Mouse (Mus musculus) gastrocnemius, adult 18-20 months (tissue): Measurements from ENCODE around the gene Hist3h2ba. TPM values are rescaled to one million over a fixed set of nuclear protein-coding genes. Genes with fewer than 3 reads are reported as not detected.
"Not testable (repeated sequence)": the region's sequence is repeated elsewhere in the genome, so short reads cannot be mapped to it uniquely, and the experiment has no call there.

Experiments
- DNase-seq: peaks from one replicate; pipeline ENCODE4 v3.0.0; 2021; ENCODE audit warnings: low spot score
- total RNA-seq, 2 experiments: library from RNA; stranded (reverse); gene quantifications; 2 replicates each; pipeline ENCODE4 v1.2.3; 2021

The Hist3h2ba gene
- total RNA-seq, 2 experiments from 2014 or later, result 0.62 to 0.97 TPM

GRCm38 (mm10) chr11:58938322-58939087 lies 10.2 kb upstream of the Hist3h2ba start, which contains the start of gene Rnf187:
Gene Rnf187 (minus strand): TSS chr11:58938916.
- peak; percentile 90 for DNase-seq

DNA sequence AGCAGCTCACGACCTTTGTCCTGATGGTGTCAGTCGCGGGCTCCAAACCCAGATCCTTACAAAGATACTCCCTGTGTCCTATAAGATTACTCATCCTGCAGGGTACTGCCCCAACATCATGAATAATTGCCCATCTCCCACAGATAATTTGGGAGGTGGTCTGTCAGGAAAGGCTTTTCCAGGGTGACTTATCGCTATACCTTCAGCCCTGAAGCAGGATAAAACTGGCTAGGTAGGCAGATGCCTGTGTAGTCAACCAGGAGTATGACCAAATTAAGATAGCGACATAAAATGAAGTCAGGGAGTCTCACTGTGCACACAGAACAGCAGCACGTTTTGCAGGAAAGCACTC lies 9.7 kb upstream of the Hist3h2ba start:
- no peak for DNase-seq

GRCm38 (mm10) chr11:58944136-58944535 lies 4.6 kb upstream of the Hist3h2ba start:
- DNase-seq, result no peak

DNA sequence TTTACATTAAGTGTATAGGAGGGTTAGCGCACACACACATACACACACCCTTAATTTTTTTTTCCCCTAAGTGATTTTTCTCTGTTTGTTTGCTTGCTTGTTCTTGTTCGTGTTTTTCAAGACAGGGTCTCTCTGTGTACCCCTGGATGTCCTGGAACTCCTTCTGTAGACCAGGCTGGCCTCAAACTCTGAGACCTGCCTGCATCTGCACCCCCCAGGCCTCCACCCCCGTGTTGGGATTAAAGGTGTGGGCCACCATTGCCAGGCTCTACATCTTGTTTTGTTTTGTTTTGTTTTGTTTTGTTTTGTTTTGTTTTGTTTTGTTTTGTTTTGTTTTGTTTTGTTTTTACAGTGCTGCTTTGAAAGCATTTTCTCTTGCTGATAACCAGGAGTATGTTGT lies 1.4 kb upstream of the Hist3h2ba start:
- no peak for DNase-seq

- no peak for DNase-seq
Observed at GRCm38 (mm10) chr11:58947798-58948528, 757 bp upstream of the Hist3h2ba start.

DNA sequence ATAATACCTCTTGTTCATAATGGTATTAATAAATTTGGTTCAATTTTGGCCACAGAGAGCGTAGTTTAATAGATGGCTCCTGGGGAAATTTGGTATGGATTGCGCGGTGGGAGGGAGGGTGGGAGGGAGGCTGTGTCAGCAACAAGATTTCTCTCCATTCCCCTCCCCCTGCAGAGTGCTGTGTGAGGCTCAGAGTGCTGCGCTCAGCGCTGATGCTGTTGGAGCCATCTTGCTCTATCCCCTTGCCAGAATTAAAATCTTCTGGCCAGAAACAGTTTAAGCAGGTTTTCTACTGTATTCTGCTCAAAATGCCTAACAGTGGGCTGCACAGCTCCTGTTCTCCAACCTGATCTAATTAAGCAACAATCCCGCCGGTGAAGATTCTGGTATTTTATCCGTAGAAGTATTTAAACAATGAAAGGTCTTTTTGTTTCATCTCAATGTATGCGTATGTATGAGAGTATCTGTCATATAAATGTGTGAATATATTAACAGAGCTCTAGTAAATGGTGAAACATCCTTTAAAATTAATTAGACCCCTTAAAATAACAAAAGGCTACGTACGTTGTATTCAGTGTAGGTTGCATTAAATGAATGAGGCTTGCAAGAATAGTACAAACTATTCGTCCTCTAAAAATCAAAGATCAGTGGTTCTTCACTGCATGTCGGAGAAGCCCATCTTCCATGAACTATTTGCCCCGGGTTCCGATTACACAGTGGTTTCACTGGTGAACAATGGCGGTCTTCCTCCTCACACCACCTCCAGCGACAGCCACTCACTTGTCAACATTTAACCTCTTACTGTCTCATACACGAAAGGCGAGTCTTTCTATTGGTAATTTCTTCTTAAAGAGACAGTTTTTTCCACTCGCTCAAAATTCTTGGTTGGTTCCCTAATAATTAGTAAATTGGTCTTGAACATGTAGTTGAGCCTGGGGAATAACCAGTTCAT lies 1.0 kb downstream of the Hist3h2ba start:
- DNase-seq, result no peak

- DNase-seq, result no peak
Observed at GRCm38 (mm10) chr11:58951210-58951609, 2.5 kb downstream of the Hist3h2ba start.

DNA sequence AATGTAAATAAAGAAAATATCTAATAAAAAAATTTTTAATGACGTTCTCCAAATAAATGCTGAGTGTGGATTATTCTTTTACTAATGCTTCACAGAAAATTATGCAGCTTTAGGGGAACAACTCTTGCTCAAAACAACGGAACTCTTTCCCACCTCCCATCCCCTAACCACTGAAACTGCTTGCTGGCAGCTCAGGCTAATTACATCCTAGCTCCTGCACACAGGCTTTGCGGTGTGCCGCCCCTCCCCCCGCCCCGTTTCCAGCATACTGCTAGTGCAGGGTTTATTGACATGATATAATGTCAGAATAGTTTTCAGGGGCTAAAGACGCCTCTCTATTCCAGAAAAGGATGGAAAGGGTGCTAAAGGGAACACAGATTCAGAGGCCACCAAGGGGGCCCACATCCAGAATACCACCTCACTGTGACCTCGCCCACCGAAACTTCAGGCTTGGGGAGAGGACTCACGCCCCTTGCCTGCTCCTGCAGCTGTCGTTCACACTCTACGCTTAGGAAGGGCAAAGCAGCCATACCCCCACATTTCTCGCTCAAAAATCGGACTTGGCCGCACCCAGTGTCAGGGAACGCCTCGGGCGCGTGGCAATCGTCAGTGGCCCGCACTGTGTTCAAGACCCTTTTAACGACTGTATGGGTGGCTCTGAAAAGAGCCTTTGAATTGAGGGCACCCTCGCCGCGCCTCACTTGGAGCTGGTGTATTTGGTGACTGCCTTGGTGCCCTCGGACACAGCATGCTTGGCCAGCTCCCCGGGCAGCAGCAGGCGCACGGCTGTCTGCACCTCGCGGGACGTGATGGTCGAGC lies 4.8 kb downstream of the Hist3h2ba start:
- no peak for DNase-seq

DNA sequence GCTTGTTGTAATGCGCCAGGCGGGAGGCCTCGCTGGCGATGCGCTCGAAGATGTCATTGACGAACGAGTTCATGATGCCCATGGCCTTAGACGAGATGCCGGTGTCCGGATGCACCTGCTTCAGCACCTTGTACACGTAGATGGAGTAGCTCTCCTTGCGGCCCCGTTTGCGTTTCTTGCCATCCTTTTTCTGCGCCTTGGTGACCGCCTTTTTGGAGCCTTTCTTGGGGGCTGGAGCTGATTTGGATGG lies 5.4 kb downstream of the Hist3h2ba start:
- DNase-seq, result not testable (repeated sequence)

DNA sequence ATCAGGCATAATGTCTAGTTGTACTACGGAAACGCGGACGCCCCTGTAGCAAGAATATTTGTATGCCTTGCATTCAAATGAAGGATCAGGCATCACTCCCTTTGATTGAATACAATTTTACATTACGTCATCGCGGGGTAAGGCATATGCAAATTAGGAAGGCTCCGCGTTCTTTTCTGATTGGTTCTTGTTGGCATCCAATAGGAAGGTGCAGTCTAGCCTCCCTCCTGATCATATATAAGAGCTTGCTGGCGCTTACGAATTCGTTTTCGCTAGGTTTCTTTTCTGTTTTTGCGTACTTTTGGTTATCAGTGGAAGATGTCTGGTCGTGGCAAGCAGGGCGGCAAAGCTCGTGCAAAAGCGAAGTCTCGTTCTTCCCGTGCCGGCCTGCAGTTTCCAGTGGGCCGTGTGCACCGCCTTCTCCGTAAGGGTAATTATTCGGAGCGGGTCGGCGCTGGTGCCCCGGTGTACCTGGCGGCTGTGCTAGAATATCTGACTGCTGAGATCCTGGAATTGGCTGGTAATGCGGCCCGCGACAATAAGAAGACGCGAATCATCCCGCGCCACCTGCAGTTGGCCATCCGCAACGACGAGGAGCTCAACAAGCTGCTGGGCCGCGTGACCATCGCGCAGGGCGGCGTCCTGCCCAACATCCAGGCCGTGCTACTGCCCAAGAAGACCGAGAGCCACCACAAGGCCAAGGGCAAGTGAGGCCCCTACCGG lies 5.9 kb downstream of the Hist3h2ba start, which contains the start of the genes Hist3h2a and Trim17:
Hist3h2a (plus strand) TSS at position 266 of the 723 bp plus-strand sequence.
Trim17 (plus strand) TSS at position 266 of the 723 bp plus-strand sequence.
- peak; percentile 90 for DNase-seq

GRCm38 (mm10) chr11:58955143-58955867 lies 6.6 kb downstream of the Hist3h2ba start:
- DNase-seq, result no peak

DNA sequence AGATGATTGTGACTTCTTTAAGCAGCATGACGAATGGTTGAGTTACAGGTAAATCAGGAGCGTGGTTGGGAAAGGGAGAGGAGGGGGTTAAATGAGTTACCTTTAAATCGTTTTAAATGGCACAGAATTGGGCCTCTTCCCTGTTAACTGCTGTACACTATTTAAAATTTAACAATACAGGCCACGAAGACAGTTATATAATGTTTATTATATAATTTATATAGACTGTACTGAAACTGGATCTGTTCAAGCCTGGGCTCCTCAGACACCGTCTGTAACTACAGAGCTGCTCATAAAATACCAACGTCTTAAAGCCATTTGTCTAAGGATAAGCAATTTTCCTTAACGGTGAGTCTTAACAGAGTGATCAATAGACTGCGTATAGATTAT lies 7.1 kb downstream of the Hist3h2ba start:
- DNase-seq, result no peak

DNA sequence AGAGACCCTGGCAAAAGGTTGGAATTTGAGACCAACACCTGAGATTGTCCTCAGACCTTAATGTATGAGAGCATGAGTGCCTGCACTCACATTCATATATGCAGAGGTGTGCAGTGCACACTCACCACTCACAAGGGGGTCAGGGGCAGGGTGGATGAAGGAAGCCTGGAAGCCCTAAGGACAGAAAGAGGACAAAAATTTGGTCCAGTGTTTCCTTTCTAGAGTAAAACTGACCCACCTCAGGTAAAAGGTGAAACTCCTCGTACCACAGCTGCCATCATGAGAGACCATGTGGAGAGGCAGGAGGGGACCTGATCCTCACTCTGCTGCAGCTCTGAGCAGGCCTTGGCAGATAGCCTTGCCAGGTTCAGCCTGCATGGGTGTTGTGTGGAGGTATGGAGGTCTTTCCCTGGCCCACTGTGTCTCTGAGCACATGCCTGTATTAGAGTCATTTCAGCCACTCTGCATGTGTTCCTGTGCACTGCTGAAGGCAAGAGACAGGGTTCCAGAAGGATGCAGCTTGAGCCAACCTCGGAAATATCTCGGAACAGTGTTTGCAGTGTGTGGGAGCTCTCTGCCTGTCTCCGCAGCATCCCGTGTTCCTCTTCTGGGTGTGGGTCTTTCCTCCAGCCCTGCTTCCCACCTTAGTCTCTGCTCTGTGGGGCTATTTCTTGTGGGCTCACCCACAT lies 8.7 kb downstream of the Hist3h2ba start:
- DNase-seq, result no peak

DNA sequence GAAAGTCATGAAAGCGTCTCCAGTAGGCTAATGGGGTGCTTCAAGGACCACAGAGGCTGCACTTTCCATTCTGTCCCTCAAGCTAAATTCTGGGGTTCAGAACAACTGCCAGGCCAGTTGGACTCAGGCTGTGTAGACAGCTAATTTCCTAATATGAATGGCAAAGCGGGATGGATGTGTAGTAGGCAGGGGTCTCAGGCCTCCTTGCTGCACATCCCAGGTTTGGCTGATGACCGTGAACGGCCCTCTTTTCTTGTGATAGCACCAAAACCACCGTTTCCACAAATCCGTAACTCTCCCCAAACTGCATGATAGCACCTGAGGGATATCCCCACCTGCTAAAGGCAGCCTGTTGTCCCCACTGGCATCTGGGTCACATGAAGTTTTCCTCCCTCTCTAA lies 9.8 kb downstream of the Hist3h2ba start:
- DNase-seq, result no peak

DNA sequence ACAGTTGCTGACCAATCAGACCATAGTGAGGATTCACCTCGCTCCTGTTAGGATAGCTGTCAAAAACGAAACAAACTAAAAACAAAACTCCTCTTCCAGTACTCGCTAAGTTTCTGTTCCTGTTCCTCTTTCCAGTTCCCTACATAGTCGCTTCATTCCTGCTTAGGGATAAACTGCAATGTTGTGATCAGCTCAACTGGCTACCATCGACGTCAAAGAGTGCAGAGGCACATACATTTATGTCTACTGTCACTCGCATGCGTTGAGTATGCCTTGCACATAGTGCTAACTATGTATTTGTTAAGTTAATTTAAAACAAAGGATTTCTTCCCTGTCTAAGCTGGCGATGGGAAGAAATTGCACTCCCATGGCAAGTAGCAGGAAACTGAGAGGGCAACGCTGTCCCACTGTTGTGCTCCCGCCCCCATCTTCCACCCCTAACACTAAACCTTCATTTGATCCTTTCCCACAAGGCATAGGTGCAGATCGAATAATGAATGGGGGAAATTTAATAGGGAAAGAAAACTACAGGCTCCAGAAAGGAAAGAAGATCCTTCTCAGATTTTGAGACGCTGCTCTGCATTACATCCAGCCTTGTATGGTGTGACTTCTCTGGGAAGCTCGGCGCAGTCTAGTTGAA lies 10.6 kb downstream of the Hist3h2ba start:
- no peak for DNase-seq

GRCm38 (mm10) chr11:58959921-58960465 lies 11.3 kb downstream of the Hist3h2ba start:
- peak; percentile 73 for DNase-seq

DNA sequence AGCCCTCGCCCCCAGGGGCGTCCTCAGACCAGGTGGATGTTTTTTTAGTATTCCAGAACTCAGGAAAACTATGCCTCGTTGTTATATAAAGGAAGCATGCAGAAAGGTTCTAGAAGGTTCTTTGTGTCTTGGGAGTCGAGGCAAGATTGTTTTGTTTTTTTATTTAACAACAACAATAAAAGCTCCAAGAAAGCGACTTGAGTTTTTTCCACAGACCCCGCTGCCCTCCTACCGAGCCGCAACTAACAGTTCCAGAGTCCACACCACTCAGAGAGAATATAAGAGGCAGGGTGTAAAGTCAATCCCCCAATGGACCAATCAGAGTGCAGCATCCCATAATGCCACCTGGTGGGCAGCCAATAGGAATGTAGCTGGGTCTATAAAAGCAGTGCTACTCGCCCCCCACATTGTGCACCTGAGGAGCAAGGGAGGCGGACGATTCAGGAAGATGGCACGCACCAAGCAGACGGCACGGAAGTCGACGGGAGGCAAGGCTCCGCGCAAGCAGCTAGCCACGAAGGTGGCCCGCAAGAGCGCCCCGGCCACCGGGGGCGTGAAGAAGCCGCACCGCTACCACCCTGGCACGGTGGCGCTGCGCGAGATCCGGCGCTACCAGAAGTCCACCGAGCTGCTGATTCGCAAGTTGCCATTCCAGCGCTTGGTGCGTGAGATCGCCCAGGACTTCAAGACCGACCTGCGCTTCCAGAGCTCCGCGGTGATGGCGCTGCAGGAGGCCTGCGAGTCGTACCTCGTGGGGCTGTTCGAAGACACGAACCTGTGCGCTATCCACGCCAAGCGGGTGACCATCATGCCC lies 12.9 kb downstream of the Hist3h2ba start:
- no peak for DNase-seq
